Mouse (Mus musculus) kidney, adult 2 months (tissue): ENCODE measurements at regions not wholly inside any gene's neighbourhood (a gene's known extent, or its start where the extent isn't known, plus 50 kb on each side); places are given as distances from the start of the nearest gene placed in this dataset.

Source experiments
- CTCF ChIP-seq: fragments of 200-500 bp; conservative IDR thresholded peaks from 2 replicates; pipeline ENCODE4 v1.5.1; 2011; ENCODE audit warnings: low read depth, mild to moderate bottlenecking, control low read depth, low read length, moderate library complexity, mixed read lengths; ENCODE audit not compliant: insufficient read depth, insufficient read length
- POLR2A ChIP-seq: fragments of 200-500 bp; IDR thresholded peaks from one replicate; pipeline ENCODE4 v1.6.1; 2011; ENCODE audit warnings: low read depth, low read length, control low read depth

DNA sequence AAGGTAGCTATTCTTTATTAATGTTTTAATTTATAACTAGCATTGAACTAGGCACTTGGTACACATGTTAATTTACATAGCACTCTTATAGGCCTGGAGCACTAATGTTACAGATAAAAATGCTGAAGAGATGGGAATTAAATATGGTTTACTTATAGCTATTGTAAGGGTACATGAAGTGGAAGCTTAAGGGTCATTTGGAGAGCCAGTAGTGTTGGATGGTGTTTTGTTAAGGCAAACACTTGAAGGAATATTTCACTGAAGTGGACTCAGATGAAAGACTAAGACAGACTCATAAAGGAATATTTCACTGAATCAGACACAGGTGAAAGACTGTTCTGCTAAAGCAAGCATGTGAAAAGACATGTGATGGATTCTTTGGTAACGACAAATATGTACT, 172.7 kb downstream of the Dkk2 start:
- TF ChIP-seq POLR2A (no peak), CTCF (no peak)
